Mouse (Mus musculus): ENCODE results near the gene Arcn1. TPM values are rescaled to one million over a fixed set of nuclear protein-coding genes. Genes with fewer than 3 reads are reported as not detected.

The Arcn1 gene
- polyA plus RNA-seq, 1 experiment from 2014 or later = 182 TPM

DNA sequence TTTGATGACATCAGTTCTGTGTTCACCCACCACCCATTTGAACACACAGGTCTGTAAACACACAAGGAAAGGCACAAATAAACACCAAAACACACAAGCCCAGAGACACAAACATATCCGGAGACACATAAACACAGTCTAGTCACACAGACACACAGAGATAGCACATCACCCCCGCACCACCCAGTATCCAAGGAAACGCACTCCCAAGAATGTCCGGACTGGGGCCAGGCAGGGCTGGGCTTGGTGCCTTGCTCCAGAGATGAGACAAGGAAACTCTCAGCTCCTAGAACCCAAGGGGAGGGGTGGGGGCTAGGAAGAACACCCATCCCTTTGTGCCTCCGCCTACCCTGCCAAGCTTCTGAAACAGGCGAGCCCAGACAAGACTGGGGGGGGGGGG lies 43.4 kb downstream of the Arcn1 start:
- 42% methylated on average over 6 of the region's 6 CpGs for WGBS
- no peak for ATAC-seq (ENCODE audit: low FRiP score, low read depth)
- H3K4me1 ChIP-seq = peaks cover 73% of the 10 kb centered on the region

DNA sequence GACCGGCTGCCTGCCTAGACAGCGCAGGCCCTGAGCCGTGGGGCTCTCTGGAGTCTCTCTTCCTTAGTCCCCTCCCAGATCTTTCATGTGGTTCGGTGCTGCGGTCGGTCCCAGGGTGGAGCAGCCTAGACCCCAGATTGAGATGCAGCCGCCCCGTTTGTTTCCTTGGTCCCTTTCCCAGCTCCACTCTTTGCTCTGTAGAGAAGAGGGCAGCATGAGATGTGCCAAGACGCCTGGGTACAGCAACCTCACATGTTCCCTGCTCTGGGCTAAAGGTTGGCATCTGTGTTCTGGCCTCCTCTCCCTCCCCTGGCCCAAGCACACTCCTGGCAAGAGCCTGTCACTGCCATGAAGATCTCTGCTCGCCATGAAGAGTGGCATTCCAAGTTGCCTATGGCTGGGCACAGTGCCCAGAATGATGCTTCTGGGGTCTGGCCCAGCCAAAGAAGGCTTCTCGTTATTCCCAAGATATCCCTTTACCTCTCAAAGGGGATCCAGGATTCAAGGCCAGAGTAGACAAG lies 44.1 kb downstream of the Arcn1 start:
- Histone ChIP-seq H3K9me3 (no peaks in the 10 kb centered on the region), H3K4me1 (peaks cover 75% of the 10 kb centered on the region), H3K4me3 (no peak overlapping the region), H3K9ac (no peak overlapping the region), H3K27ac (peak overlapping the region; percentile 59; the same call in 1 of the 2 replicates), H3K36me3 (no peaks in the 10 kb centered on the region), H3K27me3 (replicated peaks) (no peaks in the 10 kb centered on the region), H3K4me2 (replicated peaks) (0 out of 2 replicates have a peak overlapping the region, but pooled peaks have one; percentile 1)
- ATAC-seq (ENCODE audit: low FRiP score, low read depth) = no peak
- WGBS = 76% methylated on average over 11 of the region's 11 CpGs

More for the DNA sequence above, 43.4 kb downstream of the Arcn1 start:
- Histone ChIP-seq H3K4me2 (replicated peaks) (no peak overlapping the region; the same call in 1 of the 2 replicates), H3K36me3 (no peaks in the 10 kb centered on the region), H3K27ac (0 out of 2 replicates have a peak overlapping the region, but pooled peaks have one; percentile 4), H3K9ac (no peak overlapping the region), H3K27me3 (replicated peaks) (no peaks in the 10 kb centered on the region), H3K9me3 (no peaks in the 10 kb centered on the region), H3K4me3 (no peak overlapping the region)

DNA sequence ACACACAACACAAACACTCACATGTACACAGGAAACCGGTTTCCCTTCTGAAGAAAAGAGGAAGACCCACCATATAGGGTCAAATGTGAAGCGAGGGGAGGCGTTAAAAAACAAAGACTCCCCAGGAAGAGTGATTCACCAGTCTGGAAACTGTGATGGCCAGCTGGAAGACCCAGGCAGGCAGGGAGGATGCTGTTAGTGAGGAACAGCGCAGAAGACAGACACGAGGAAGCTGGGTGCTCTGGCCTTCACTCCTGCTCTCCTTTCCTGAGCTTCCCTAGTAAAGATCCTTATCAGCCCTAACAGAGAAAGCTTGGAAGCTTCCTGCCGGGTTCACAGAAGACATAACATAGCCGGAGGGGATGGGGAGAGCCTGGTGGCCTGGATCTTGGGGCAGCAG lies 44.6 kb downstream of the Arcn1 start:
- Histone ChIP-seq H3K27ac (peak overlapping the region; percentile 59; the same call in 1 of the 2 replicates), H3K36me3 (peaks cover 2% of the 10 kb centered on the region), H3K4me3 (no peak overlapping the region), H3K9ac (no peak overlapping the region), H3K27me3 (replicated peaks) (no peaks in the 10 kb centered on the region), H3K9me3 (no peaks in the 10 kb centered on the region), H3K4me2 (replicated peaks) (peak overlapping the region; percentile 1; the same call in 1 of the 2 replicates), H3K4me1 (peaks cover 75% of the 10 kb centered on the region)
- 47% methylated on average over 7 of the region's 7 CpGs for WGBS
- no peak for ATAC-seq (ENCODE audit: low FRiP score, low read depth)

DNA sequence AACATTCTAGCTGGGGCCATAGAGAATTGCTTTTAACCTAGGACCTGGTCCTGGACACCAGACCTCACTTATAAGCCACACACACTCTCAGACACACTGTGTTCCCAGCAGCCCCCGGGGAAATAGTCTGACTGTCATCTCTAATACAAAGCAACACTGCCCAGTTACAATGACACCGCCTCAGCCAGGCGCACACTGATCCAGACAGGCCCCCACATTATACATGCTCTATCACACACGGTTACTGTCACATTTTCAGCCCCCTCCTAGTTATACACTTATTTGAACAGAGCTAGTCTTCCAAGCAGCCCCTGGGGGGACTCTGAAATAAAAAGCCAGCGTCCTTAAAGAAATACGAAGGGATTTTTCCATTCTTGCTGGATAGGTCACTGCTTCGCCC lies 45.1 kb downstream of the Arcn1 start:
- Histone ChIP-seq H3K4me2 (replicated peaks) (no peak overlapping the region), H3K36me3 (peaks cover 7% of the 10 kb centered on the region), H3K27me3 (replicated peaks) (no peaks in the 10 kb centered on the region), H3K4me1 (peaks cover 75% of the 10 kb centered on the region), H3K9me3 (no peaks in the 10 kb centered on the region), H3K27ac (no peak overlapping the region), H3K4me3 (no peak overlapping the region), H3K9ac (peak overlapping the region; percentile 6; the same call in 1 of the 2 replicates)
- WGBS = 59% methylated on average over 7 of the region's 7 CpGs
- ATAC-seq (ENCODE audit: low FRiP score, low read depth) = no peak

DNA sequence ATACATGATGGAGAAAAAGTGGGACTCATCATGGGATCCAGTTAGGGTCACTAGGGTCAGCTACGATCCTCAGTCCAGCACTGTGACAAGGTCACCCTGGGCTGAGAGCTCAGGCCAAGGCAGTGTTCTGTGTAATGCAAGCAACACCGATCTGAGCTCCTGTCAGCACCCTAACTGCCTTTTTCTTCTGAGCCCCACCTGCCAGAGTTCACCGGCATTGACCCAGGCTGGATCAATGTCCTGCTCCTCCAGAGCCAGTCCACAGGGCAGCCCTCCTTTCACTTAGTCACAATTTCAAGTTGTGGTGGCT lies 45.8 kb downstream of the Arcn1 start:
- H3K9ac ChIP-seq = no peak overlapping the region
- no peak for ATAC-seq (ENCODE audit: low FRiP score, low read depth)
- no peaks in the 10 kb centered on the region for H3K9me3 ChIP-seq
- 89% methylated on average over 3 of the region's 3 CpGs for WGBS
- H3K27me3 ChIP-seq (replicated peaks) = no peaks in the 10 kb centered on the region
- peak overlapping the region; percentile 87 for H3K4me2 ChIP-seq (replicated peaks)
- no peak overlapping the region for H3K4me3 ChIP-seq
- peaks cover 69% of the 10 kb centered on the region for H3K4me1 ChIP-seq
- H3K27ac ChIP-seq = no peak overlapping the region
- H3K36me3 ChIP-seq = peaks cover 13% of the 10 kb centered on the region

DNA sequence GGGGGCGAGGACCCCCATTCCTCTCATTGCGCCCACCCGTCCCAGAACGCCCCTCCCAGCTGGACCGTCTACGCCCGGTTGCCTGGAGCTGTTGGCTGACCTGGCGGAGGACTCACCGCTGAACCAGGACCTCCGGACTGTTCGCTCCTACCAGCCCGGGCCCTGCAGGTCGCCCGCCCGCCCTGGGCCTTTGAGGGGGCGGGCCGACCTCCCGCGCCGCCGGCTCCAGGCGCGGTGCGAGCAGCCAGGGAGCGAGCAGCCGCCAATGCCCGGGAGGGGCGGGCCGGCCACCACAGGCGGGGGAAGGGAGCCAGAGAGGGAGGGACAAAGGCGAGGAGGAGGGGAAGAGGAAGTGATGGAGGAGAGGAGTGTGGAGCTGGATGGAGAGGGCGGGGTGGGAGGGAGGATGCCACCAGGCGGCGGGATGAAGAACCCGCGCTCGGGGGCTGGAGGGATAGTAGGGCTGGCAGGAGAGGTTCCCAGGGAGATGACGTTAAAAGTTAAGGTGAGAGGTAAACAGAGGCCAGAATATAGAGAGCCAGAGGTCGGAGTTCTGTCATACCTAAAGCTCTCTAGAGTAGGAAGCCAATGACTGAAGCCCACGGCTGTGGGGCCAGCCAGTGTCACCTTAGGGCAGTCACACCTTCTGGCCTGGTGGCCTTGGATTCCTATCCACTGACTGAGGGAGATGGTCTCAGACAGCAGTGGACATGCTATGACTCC lies 46.3 kb downstream of the Arcn1 start:
- peak overlapping the region; percentile 33; the same call in 1 of the 2 replicates for H3K27ac ChIP-seq
- no peaks in the 10 kb centered on the region for H3K27me3 ChIP-seq (replicated peaks)
- 2% methylated on average over 40 of the region's 40 CpGs for WGBS
- peaks cover 64% of the 10 kb centered on the region for H3K4me1 ChIP-seq
- peak overlapping the region; percentile 87 for H3K4me2 ChIP-seq (replicated peaks)
- no peaks in the 10 kb centered on the region for H3K9me3 ChIP-seq
- H3K4me3 ChIP-seq = peak overlapping the region; percentile 78
- H3K36me3 ChIP-seq = peaks cover 18% of the 10 kb centered on the region
- ATAC-seq (ENCODE audit: low FRiP score, low read depth) = peak; percentile 77
- peak overlapping the region; percentile 83 for H3K9ac ChIP-seq

DNA sequence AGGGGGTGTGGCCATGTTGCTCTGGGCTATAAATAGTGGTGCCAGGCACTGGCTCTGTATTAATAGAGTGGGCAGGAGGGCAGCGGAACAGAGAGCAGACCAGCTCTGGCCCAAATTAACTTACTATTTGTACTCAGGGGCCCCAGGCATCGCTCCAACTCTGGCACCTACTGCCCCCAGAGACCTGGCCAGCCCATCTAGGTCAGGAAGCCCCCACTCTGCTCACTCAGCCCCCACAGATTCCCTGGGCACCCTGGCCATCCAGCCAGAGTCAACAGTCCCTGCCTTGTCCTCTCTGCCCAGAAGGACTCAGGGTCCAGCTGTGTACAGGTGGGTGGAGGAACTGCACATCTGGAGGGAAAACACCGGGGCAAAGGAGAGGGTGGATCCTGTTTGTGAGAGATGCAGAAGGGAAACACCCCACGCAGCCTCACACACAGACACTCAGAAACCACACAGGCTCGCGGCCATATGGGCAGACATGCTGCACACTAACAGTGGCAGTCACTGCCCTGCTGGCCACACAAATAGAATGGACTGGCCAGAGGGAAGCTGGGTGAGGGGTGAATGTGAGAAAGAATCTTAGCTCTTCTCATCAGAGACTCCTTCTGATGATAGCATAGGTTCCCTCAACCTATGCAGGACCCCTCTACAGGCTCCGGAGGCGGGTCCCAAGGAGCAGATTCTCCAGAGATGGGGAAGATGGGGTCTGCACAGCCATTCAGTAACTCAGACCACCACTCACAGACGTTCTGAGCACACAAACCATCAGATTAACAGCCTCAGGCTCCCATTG lies 47.1 kb downstream of the Arcn1 start:
- Histone ChIP-seq H3K4me1 (peaks cover 56% of the 10 kb centered on the region), H3K4me2 (replicated peaks) (peak overlapping the region; percentile 87), H3K9ac (peak overlapping the region; percentile 83), H3K4me3 (peak overlapping the region; percentile 78), H3K9me3 (no peaks in the 10 kb centered on the region), H3K27ac (peak overlapping the region; percentile 33; the same call in 1 of the 2 replicates), H3K36me3 (peaks cover 25% of the 10 kb centered on the region), H3K27me3 (replicated peaks) (no peaks in the 10 kb centered on the region)
- 21% methylated on average over 9 of the region's 9 CpGs for WGBS
- peak; percentile 39 for ATAC-seq (ENCODE audit: low FRiP score, low read depth)

DNA sequence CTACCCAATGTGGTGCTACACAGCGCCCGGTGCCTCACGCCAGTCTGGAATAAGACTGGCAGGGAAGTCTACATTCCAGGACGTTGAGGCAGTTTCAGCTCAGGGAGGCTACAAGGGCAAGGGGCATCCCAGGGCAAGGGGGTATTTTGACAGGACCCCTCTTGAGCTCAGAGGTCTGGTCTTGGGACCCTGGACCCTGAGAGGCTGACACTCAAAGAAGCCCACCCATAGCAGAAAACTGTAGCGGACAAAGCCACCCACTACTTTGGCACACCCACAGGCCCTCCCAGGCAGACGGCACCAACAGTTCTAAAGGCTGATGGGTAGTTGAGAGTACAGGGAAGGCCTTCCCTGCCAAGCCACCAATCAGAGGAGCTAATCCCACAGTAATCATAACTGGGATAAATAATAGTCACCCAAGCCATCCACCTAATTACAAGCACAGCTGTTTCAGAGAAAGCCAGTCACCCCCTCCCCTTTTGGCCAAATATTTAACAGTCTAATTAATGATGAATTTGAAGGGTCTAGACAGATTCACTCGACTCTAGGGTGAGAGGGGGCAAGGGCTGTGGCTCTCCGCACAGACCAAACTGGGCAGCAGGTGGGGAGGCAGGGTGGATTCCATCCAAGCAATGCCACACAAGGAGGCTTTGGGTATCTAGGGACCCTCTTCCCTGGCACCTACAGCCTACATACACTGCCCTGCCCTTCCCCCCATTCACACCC lies 47.9 kb downstream of the Arcn1 start:
- H3K27me3 ChIP-seq (replicated peaks) = no peaks in the 10 kb centered on the region
- H3K9me3 ChIP-seq = no peaks in the 10 kb centered on the region
- peak overlapping the region; percentile 87 for H3K4me2 ChIP-seq (replicated peaks)
- H3K4me1 ChIP-seq = peaks cover 49% of the 10 kb centered on the region
- no peak for ATAC-seq (ENCODE audit: low FRiP score, low read depth)
- WGBS = 81% methylated on average over 8 of the region's 8 CpGs
- peak overlapping the region; percentile 83 for H3K9ac ChIP-seq
- peaks cover 33% of the 10 kb centered on the region for H3K36me3 ChIP-seq
- H3K4me3 ChIP-seq = peak overlapping the region; percentile 78
- H3K27ac ChIP-seq = no peak overlapping the region

DNA sequence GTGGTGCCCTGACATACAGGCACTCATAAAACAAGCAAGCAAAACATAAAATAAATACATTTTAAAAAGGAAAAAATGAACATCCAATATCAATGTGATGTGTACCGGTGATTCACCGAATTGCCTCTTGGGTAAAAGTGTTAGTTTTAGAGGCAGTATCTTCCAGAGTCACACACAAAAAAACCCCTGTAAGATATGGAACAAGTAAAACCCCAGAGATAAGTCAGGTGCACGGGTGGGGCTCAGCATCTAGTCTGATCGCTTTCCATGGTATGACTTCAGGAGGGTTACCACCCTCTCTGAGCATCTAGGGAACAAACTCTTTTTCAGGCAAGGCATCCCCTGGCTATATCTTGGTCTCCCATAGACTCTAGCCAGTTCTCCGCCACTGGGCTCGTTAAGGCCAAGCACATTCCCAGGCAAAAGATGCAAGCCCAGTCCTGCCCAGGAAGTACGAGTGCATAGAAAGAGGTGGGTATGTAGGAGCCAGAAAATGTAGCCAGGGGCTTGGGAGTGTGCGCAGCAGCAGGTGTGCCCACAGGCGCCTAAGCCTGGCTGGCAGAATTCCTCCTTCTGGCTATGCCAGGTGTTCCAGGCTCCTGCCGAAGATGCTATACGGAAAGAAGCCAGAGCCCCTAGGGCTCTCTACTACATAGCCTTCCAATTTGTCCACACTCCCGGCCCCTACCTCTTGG lies 48.6 kb downstream of the Arcn1 start:
- no peak for ATAC-seq (ENCODE audit: low FRiP score, low read depth)
- H3K9me3 ChIP-seq = no peaks in the 10 kb centered on the region
- WGBS = 92% methylated on average over 12 of the region's 12 CpGs
- H3K27ac ChIP-seq = no peak overlapping the region
- H3K4me1 ChIP-seq = peaks cover 41% of the 10 kb centered on the region
- H3K4me2 ChIP-seq (replicated peaks) = peak overlapping the region; percentile 87
- H3K27me3 ChIP-seq (replicated peaks) = no peaks in the 10 kb centered on the region
- no peak overlapping the region; the same call in 1 of the 2 replicates for H3K9ac ChIP-seq
- H3K4me3 ChIP-seq = no peak overlapping the region
- H3K36me3 ChIP-seq = peaks cover 40% of the 10 kb centered on the region

DNA sequence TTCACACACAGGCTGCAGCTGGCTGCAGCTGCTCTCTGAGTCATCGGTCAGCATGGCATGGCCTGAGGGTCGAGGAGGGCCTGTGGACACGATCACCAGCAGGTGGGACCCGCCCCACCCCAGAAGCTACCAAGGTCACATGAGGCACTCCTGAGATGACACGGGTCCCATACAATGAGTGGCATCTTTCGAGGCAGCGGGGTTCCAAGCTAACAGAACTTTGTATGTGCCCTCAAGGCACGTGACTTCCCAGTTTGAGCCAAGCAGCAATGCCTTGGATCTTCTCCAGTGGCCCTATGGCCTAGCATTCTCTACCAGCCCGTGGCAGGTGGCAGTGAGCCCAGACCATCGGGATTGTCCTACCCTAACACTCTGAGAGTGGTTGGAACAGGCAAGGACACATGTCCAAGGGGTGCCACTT lies 49.8 kb downstream of the Arcn1 start:
- no peak for ATAC-seq (ENCODE audit: low FRiP score, low read depth)
- Histone ChIP-seq H3K4me3 (no peak overlapping the region), H3K27ac (no peak overlapping the region), H3K9ac (no peak overlapping the region), H3K36me3 (peaks cover 53% of the 10 kb centered on the region), H3K27me3 (replicated peaks) (no peaks in the 10 kb centered on the region), H3K9me3 (no peaks in the 10 kb centered on the region), H3K4me2 (replicated peaks) (no peak overlapping the region), H3K4me1 (peaks cover 29% of the 10 kb centered on the region)
- 81% methylated on average over 10 of the region's 10 CpGs for WGBS

DNA sequence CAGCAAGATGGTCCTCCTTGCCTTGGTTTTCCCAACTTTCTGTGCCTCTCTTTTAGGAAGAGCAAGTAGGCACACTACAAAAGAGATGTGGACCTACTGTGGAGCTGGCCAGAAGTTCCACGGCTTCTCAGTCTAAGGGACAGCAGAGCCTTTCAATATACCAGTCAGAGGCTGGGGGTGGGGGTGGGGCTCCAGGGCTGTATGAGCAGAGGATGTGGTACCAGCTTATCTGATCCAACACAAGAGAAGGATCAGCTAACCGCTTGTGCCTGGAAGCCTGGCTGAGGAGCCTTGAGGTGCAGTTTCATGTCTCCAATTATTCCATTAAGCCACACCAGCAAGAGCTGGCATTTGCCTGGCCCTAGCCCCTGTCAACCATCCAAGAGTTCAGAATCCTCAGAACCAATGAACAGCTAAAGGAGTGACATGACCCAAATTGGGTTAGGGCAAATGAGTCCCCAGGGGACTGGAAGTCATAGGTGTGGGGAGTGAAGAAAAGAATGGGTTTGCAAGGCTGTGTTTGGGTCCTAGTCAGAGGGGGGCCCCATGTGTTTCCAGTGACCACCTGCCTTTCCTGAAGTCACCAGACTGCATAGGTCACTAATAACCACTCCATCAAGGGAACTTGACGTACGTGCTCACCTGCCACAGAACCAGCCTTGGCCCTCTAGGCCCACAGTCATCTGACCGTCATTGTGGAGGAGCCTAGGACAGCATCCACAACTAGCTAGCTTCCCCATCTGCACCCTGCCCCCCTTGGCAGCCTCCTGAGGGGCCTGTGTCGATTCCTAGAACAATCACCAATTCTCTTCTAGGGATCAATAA lies 50.4 kb downstream of the Arcn1 start:
- H3K27me3 ChIP-seq (replicated peaks) = no peaks in the 10 kb centered on the region
- H3K4me1 ChIP-seq = peaks cover 24% of the 10 kb centered on the region
- no peak overlapping the region for H3K4me3 ChIP-seq
- no peak overlapping the region for H3K27ac ChIP-seq
- WGBS = 81% methylated on average over 6 of the region's 6 CpGs
- ATAC-seq (ENCODE audit: low FRiP score, low read depth) = no peak
- H3K4me2 ChIP-seq (replicated peaks) = no peak overlapping the region
- H3K9ac ChIP-seq = no peak overlapping the region
- H3K36me3 ChIP-seq = peaks cover 58% of the 10 kb centered on the region
- no peaks in the 10 kb centered on the region for H3K9me3 ChIP-seq

Data from neural tube, embryonic 12.5 days (tissue).